Mouse (Mus musculus): Measurements from ENCODE around the gene 1700024P04Rik. TPM values are rescaled to one million over a fixed set of nuclear protein-coding genes. Genes with fewer than 3 reads are reported as not detected.
"Not testable (repeated sequence)": the region's sequence is repeated elsewhere in the genome, so short reads cannot be mapped to it uniquely, and the experiment has no call there.

The 1700024P04Rik gene
- polyA plus RNA-seq, 1 experiment from 2014 or later = not detected

DNA sequence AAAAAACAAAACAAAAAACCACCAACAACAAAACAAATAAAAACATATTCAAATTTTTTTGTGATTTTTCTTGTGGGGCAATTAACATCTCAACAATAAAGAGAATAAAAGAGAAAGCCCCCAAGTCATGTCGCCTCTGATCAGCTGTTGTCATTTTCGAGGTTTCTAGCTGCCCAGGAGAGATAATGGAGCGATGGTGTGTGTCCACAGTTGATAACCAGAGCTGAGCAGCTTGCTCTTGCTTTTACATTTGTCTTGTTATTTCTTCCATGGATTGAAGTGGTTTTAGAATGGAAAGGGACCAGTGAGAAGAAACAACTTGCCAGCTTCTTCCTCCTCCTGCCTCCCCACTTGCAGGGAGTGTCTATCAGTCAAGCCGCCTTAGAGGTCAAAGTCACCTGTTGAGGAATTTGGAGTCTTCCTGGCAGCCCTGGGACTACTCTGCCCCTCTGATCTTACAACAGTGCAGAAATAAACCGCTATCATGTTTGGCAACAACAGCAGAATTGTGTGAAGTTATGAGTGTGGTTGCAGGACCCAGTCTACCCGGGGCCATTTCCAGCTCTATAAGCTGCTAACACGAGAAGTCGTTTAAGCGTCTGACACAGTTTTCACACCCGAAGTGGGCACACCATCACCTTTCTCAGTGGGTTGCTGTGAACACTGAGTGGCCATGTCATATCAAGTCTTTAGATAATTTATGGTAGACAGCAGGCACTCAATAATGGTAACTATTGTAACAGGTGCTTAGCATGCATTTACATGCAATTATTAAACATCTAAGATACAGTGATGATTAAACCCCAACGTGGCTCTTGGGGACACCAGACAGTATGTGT lies 35.7 kb upstream of the 1700024P04Rik start:
- Histone ChIP-seq H3K4me1 (ENCODE audit: insufficient read depth) (no peaks in the 10 kb centered on the region), H3K27ac (ENCODE audit: low read depth) (no peak overlapping the region), H3K36me3 (ENCODE audit: insufficient read depth) (no peaks in the 10 kb centered on the region), H3K9ac (no peak overlapping the region), H3K4me3 (ENCODE audit: low read depth, low read length) (no peak overlapping the region), H3K9me3 (ENCODE audit: low read depth, low read length) (no peaks in the 10 kb centered on the region), H3K27me3 (ENCODE audit: insufficient read depth, low read length) (no peaks in the 10 kb centered on the region), H3K4me2 (no peak overlapping the region)
- 76% methylated on average over 11 of the region's 11 CpGs for WGBS
- ATAC-seq (ENCODE audit: insufficient read depth) = no peak
- TF ChIP-seq CTCF (IDR thresholded peaks at IDR 0.05; ENCODE audit: low read depth) = no peak
- no peak for DNase-seq

DNA sequence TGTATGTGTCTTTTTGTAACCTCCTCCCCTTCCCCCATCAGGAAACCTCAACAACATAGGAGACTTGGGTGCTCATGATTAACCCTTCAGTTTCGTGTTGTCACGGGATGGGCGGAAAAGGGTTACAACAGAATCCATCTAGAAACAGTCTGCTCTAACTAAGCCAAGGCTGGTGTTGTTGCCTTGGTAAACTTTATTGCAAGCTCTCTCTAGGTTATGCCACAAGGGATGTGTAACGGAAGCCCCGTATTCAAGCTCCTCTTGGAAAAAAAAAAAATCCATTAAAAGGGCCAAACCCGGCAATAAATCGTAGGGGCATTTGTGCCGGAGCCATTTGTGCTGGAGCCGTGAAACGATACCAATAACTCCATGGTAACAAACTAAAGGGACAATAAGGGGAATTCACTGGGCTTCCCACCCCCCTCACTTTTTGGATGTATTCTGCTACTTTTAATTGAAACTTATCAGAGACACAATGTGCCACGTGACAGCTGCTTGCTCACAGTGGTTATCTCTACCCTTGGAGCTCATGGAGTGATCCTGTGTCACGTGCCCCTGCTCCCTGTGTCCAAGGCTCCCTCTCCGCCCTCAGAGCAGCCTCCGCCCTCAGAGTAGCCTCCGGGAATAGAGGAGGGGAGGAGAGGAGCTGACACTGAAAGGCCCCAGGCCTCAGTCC lies 34.3 kb upstream of the 1700024P04Rik start:
- ATAC-seq (ENCODE audit: insufficient read depth) = peak; percentile 78; the same call in 1 of the 2 replicates
- no peak overlapping the region for H3K4me3 ChIP-seq (ENCODE audit: low read depth, low read length)

DNA sequence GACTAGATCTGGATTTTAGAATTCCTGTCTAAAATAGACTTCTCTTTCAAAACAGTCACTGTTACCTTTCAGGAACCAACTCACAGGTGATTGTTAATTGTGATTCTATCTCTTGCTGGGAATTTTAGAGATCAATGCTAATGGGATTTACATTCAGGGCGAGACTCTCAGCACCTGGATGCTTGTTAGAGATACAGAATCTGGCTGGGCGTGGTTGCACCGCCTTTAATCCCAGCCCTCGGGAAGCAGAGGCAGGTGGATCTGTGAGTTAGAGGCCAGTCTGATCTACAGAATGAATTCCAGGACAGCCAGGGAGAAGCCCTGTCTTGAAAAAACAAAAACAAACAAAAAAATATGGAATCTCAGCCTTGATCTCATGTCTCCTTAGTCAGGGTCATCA lies 32.3 kb upstream of the 1700024P04Rik start:
- Histone ChIP-seq H3K4me2 (no peak overlapping the region), H3K36me3 (ENCODE audit: insufficient read depth) (no peaks in the 10 kb centered on the region), H3K27me3 (ENCODE audit: insufficient read depth, low read length) (no peaks in the 10 kb centered on the region), H3K9ac (no peak overlapping the region), H3K4me1 (ENCODE audit: insufficient read depth) (no peaks in the 10 kb centered on the region), H3K9me3 (ENCODE audit: low read depth, low read length) (no peaks in the 10 kb centered on the region), H3K27ac (ENCODE audit: low read depth) (no peak overlapping the region), H3K4me3 (ENCODE audit: low read depth, low read length) (no peak overlapping the region)
- no peak for ATAC-seq (ENCODE audit: insufficient read depth)
- 58% methylated on average over 4 of the region's 4 CpGs for whole genome bisulfite sequencing
- TF ChIP-seq CTCF (IDR thresholded peaks at IDR 0.05; ENCODE audit: low read depth) = no peak
- DNase-seq = no peak

More for the DNA sequence above, 34.3 kb upstream of the 1700024P04Rik start:
- Histone ChIP-seq H3K4me1 (ENCODE audit: insufficient read depth) (no peaks in the 10 kb centered on the region), H3K4me2 (no peak overlapping the region), H3K9ac (no peak overlapping the region), H3K9me3 (ENCODE audit: low read depth, low read length) (no peaks in the 10 kb centered on the region), H3K27me3 (ENCODE audit: insufficient read depth, low read length) (no peaks in the 10 kb centered on the region), H3K36me3 (ENCODE audit: insufficient read depth) (no peaks in the 10 kb centered on the region), H3K27ac (ENCODE audit: low read depth) (no peak overlapping the region)
- 64% methylated on average over 15 of the region's 15 CpGs for WGBS
- peak; percentile 11 for DNase-seq
- TF ChIP-seq CTCF (IDR thresholded peaks at IDR 0.05; ENCODE audit: low read depth) = no peak

GRCm38 (mm10) chr13:99012891-99013290 lies 28.5 kb upstream of the 1700024P04Rik start:
- Histone ChIP-seq H3K4me3 (ENCODE audit: low read depth, low read length) (no peak overlapping the region), H3K27me3 (ENCODE audit: insufficient read depth, low read length) (no peaks in the 10 kb centered on the region), H3K4me2 (no peak overlapping the region), H3K4me1 (ENCODE audit: insufficient read depth) (no peaks in the 10 kb centered on the region), H3K36me3 (ENCODE audit: insufficient read depth) (no peaks in the 10 kb centered on the region), H3K9ac (no peak overlapping the region), H3K9me3 (ENCODE audit: low read depth, low read length) (no peaks in the 10 kb centered on the region), H3K27ac (ENCODE audit: low read depth) (no peak overlapping the region)
- 85% methylated on average over 5 of the region's 5 CpGs for WGBS
- no peak for ATAC-seq (ENCODE audit: insufficient read depth)
- no peak for DNase-seq
- TF ChIP-seq CTCF (IDR thresholded peaks at IDR 0.05; ENCODE audit: low read depth) = no peak

DNA sequence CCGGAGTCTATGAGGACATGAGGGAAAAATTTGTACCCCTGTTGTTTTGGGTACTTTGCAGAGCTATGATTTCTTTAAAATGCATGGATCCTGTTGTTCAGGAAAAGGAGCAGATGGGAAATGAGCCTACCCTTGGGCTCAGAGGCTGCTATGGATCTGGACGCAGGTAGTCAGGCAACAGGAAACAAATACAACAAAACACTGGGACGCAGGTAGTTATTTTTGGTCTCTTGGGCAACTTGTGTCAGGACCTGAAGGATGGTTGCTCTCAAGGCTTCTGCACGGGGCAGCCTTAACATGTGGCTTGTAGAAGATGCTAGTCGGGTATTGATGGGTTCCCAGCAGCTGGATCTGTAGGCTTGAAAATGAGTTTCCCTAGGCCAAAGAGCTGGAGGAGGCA lies 23.6 kb upstream of the 1700024P04Rik start:
- Histone ChIP-seq H3K4me2 (no peak overlapping the region), H3K27me3 (ENCODE audit: insufficient read depth, low read length) (no peaks in the 10 kb centered on the region), H3K9ac (no peak overlapping the region), H3K4me3 (ENCODE audit: low read depth, low read length) (no peak overlapping the region), H3K27ac (ENCODE audit: low read depth) (no peak overlapping the region), H3K36me3 (ENCODE audit: insufficient read depth) (no peaks in the 10 kb centered on the region), H3K4me1 (ENCODE audit: insufficient read depth) (no peaks in the 10 kb centered on the region), H3K9me3 (ENCODE audit: low read depth, low read length) (no peaks in the 10 kb centered on the region; the same call in 1 of the 2 replicates)
- WGBS = 81% methylated on average over 5 of the region's 5 CpGs
- TF ChIP-seq CTCF (IDR thresholded peaks at IDR 0.05; ENCODE audit: low read depth) = no peak
- DNase-seq = no peak
- ATAC-seq (ENCODE audit: insufficient read depth) = no peak

DNA sequence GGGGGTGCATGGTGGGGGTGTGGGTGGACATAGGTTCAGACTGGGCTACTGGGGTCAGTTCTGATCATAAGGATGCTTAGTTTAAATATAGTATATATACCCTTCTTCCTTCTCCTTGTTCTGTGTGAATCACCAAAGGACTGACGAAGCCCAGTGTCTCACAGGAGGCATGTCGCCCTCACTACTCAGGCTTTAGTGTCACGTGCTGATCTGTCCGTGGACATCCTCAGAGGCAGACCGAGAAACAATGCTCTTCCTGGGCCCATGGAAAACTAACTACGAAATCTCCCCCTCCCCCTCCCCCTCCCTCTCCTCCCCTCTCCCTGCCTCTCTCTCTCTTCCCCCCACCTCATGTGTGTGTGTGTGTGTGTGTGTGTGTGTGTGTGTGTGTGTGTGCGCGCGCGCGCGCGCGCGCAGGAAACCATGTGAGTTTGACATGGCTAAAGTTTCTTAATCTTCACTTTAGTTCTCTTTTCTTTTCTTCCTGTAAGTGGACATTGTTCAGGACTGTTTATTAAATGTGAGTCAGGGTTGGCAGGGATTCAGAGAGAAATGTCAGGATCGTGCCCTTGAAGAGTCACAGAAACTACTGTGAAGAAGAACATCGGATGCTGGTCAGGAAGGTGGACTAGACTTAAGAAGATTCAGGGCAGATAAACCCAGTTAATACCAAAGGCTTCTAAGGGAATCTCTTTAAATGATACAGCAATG lies 22.2 kb upstream of the 1700024P04Rik start:
- Histone ChIP-seq H3K36me3 (ENCODE audit: insufficient read depth) (no peaks in the 10 kb centered on the region), H3K4me3 (ENCODE audit: low read depth, low read length) (no peak overlapping the region), H3K27me3 (ENCODE audit: insufficient read depth, low read length) (no peaks in the 10 kb centered on the region), H3K9me3 (ENCODE audit: low read depth, low read length) (no peaks in the 10 kb centered on the region; the same call in 1 of the 2 replicates), H3K4me1 (ENCODE audit: insufficient read depth) (no peaks in the 10 kb centered on the region), H3K4me2 (no peak overlapping the region), H3K9ac (no peak overlapping the region), H3K27ac (ENCODE audit: low read depth) (no peak overlapping the region)
- TF ChIP-seq CTCF (IDR thresholded peaks at IDR 0.05; ENCODE audit: low read depth) = no peak
- DNase-seq (peak; percentile 63), ATAC-seq (ENCODE audit: insufficient read depth) (no peak)
- WGBS = 72% methylated on average over 17 of the region's 17 CpGs

DNA sequence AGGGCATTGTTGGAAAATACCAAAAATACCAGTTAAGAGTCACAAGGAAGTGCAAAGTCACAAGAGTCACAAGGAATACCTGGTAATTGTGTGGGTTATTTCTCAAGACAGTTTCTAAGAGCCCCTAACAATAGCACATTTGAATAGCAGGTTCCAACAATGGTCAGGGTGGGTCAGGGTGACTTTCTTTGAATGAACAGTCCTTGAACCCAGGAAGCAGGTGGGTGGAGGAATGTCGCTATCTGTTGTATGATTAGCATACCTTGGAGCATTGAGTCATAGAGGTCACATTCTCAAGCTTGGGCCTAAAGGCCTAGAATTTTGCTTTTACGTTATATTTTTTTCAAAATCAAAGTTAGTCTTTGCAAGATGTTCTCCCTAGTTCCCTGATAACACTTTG lies 17.3 kb upstream of the 1700024P04Rik start:
- not testable (repeated sequence) for H3K4me3 ChIP-seq (ENCODE audit: low read depth, low read length); H3K9me3 ChIP-seq (ENCODE audit: low read depth, low read length); H3K4me1 ChIP-seq (ENCODE audit: insufficient read depth); H3K9ac ChIP-seq; H3K27me3 ChIP-seq (ENCODE audit: insufficient read depth, low read length); DNase-seq; ATAC-seq (ENCODE audit: insufficient read depth); H3K4me2 ChIP-seq; H3K27ac ChIP-seq (ENCODE audit: low read depth); H3K36me3 ChIP-seq (ENCODE audit: insufficient read depth)
- 92% methylated on average over 2 of the region's 2 CpGs for WGBS

Measured in lung, embryonic 14.5 days (tissue).